ENCODE assay signal across 2 mouse cellular contexts in genomic region chr5:132560771-132561170, GRCm38 (mm10). TPM values are rescaled to one million over a fixed set of nuclear protein-coding genes. Genes with fewer than 3 reads are reported as not detected.
DNase-seq lines count a peak whose midpoint lies in the region; ATAC-seq lines count a peak whose summit lies in the region.
"Not testable (repeated sequence)": the region's sequence is repeated elsewhere in the genome, so short reads cannot be mapped to it uniquely, and the experiment has no call there.

No protein-coding gene starts in this region.

- H3K27ac ChIP-seq in midbrain, embryonic 11.5 days (ENCODE audit: low read depth, low read length), result not testable (repeated sequence)

- not testable (repeated sequence) for H3K9ac ChIP-seq in midbrain, embryonic 11.5 days (ENCODE audit: low read length)

- H3K9me3 ChIP-seq in midbrain, embryonic 11.5 days (ENCODE audit: control insufficient read depth, low read length), result not testable (repeated sequence)

- H3K4me3 ChIP-seq in midbrain, embryonic 11.5 days (ENCODE audit: low read depth, low read length), result not testable (repeated sequence)

- not testable (repeated sequence) for ATAC-seq in midbrain, embryonic 11.5 days (ENCODE audit: low FRiP score)

- WGBS in midbrain, embryonic 11.5 days, result 78% methylated on average over 6 of the region's 6 CpGs

- H3K4me1 ChIP-seq in midbrain, embryonic 11.5 days (ENCODE audit: control insufficient read depth, insufficient read depth, low read length), result not testable (repeated sequence)

- H3K27me3 ChIP-seq in midbrain, embryonic 11.5 days (ENCODE audit: control insufficient read depth, insufficient read depth, low read length), result not testable (repeated sequence)

- not testable (repeated sequence) for H3K36me3 ChIP-seq in midbrain, embryonic 11.5 days (ENCODE audit: control insufficient read depth, insufficient read depth, low read length)

- H3K4me2 ChIP-seq in midbrain, embryonic 11.5 days, result not testable (repeated sequence)

- DNase-seq in heart, adult 11 months, result peak; percentile 58
- peak; percentile 69 for DNase-seq in midbrain, embryonic 11.5 days (ENCODE audit: low spot score, missing footprints)

RNA-seq across cellular contexts. Expression of gene Auts2, which starts 17.6 kb away (rescaled TPM):
- 36.0 and 38.9 TPM in 2 replicates for polyA plus RNA-seq in midbrain, embryonic 11.5 days (2014; fragmentation: Nextera tagmentation; extraction: Ambion mirVana)
